Mouse (Mus musculus): ENCODE results near the gene Txnrd3. TPM values are rescaled to one million over a fixed set of nuclear protein-coding genes. Genes with fewer than 3 reads are reported as not detected.
A peak's percentile ranks its signal among the peaks of the same experiment; 100 is the strongest.

Txnrd3 gene
- polyA plus RNA-seq, 1 experiment from 2014 or later, result 11.6 TPM

GRCm38 (mm10) chr6:89658931-89659330 is 15.1 kb downstream of the Txnrd3 start:
- Histone ChIP-seq H3K27me3 (replicated peaks) (no peaks in the 10 kb centered on the region), H3K4me1 (no peaks in the 10 kb centered on the region), H3K4me2 (no peak overlapping the region), H3K9ac (replicated peaks) (no peak overlapping the region), H3K27ac (replicated peaks) (no peak overlapping the region), H3K36me3 (peaks cover 13% of the 10 kb centered on the region), H3K4me3 (replicated peaks) (no peak overlapping the region), H3K9me3 (replicated peaks) (no peaks in the 10 kb centered on the region)
- WGBS, result 89% methylated on average over 6 of the region's 6 CpGs
- no peak for ATAC-seq (ENCODE audit: low FRiP score)

- ATAC-seq (ENCODE audit: low FRiP score), result no peak
- H3K36me3 ChIP-seq, result peaks cover 17% of the 10 kb centered on the region
- no peaks in the 10 kb centered on the region for H3K27me3 ChIP-seq (replicated peaks)
- WGBS, result 43% methylated on average over 7 of the region's 7 CpGs
- H3K4me2 ChIP-seq, result no peak overlapping the region
- no peak overlapping the region for H3K27ac ChIP-seq (replicated peaks)
- H3K4me3 ChIP-seq (replicated peaks), result no peak overlapping the region
- H3K9me3 ChIP-seq (replicated peaks), result no peaks in the 10 kb centered on the region
- H3K9ac ChIP-seq (replicated peaks), result no peak overlapping the region
- no peaks in the 10 kb centered on the region for H3K4me1 ChIP-seq
These were observed 16.1 kb downstream of the Txnrd3 start for GRCm38 (mm10) chr6:89659692-89660423.

GRCm38 (mm10) chr6:89660490-89660889 is 16.7 kb downstream of the Txnrd3 start:
- Histone ChIP-seq H3K4me1 (no peaks in the 10 kb centered on the region), H3K4me2 (no peak overlapping the region), H3K27me3 (replicated peaks) (no peaks in the 10 kb centered on the region), H3K9ac (replicated peaks) (no peak overlapping the region), H3K4me3 (replicated peaks) (no peak overlapping the region), H3K36me3 (peaks cover 20% of the 10 kb centered on the region), H3K27ac (replicated peaks) (no peak overlapping the region), H3K9me3 (replicated peaks) (no peaks in the 10 kb centered on the region)
- no peak for ATAC-seq (ENCODE audit: low FRiP score)
- WGBS, result 56% methylated on average over 1 of the region's 1 CpGs

GRCm38 (mm10) chr6:89662521-89662920 is 18.7 kb downstream of the Txnrd3 start:
- Histone ChIP-seq H3K27me3 (replicated peaks) (no peaks in the 10 kb centered on the region), H3K4me2 (no peak overlapping the region), H3K9me3 (replicated peaks) (no peaks in the 10 kb centered on the region), H3K4me1 (no peaks in the 10 kb centered on the region), H3K36me3 (0 out of 2 replicates have a peak, but pooled peaks cover 13% of the 10 kb centered on the region), H3K4me3 (replicated peaks) (no peak overlapping the region), H3K9ac (replicated peaks) (no peak overlapping the region), H3K27ac (replicated peaks) (no peak overlapping the region)
- WGBS, result 81% methylated on average over 3 of the region's 3 CpGs
- ATAC-seq (ENCODE audit: low FRiP score), result no peak

- no peak overlapping the region for H3K4me2 ChIP-seq
These were observed 21.4 kb downstream of the Txnrd3 start for GRCm38 (mm10) chr6:89665155-89665554.

GRCm38 (mm10) chr6:89665667-89666066 is 21.9 kb downstream of the Txnrd3 start:
- Histone ChIP-seq H3K36me3 (0 out of 2 replicates have a peak, but pooled peaks cover 13% of the 10 kb centered on the region), H3K27ac (replicated peaks) (no peak overlapping the region), H3K4me1 (no peaks in the 10 kb centered on the region), H3K9me3 (replicated peaks) (no peaks in the 10 kb centered on the region), H3K4me2 (no peak overlapping the region), H3K4me3 (replicated peaks) (no peak overlapping the region), H3K27me3 (replicated peaks) (no peaks in the 10 kb centered on the region), H3K9ac (replicated peaks) (no peak overlapping the region)
- no peak for ATAC-seq (ENCODE audit: low FRiP score)
- 85% methylated on average over 7 of the region's 7 CpGs for WGBS

More at GRCm38 (mm10) chr6:89665155-89665554, 21.4 kb downstream of the Txnrd3 start:
- 58% methylated on average over 8 of the region's 8 CpGs for WGBS
- no peak for ATAC-seq (ENCODE audit: low FRiP score)
- 0 out of 2 replicates have a peak, but pooled peaks cover 13% of the 10 kb centered on the region for H3K36me3 ChIP-seq
- H3K27ac ChIP-seq (replicated peaks), result no peak overlapping the region
- H3K9ac ChIP-seq (replicated peaks), result no peak overlapping the region
- H3K9me3 ChIP-seq (replicated peaks), result no peaks in the 10 kb centered on the region
- no peaks in the 10 kb centered on the region for H3K4me1 ChIP-seq
- no peaks in the 10 kb centered on the region for H3K27me3 ChIP-seq (replicated peaks)
- no peak overlapping the region for H3K4me3 ChIP-seq (replicated peaks)

GRCm38 (mm10) chr6:89666976-89667375 is 23.2 kb downstream of the Txnrd3 start:
- ATAC-seq (ENCODE audit: low FRiP score), result no peak
- Histone ChIP-seq H3K9ac (replicated peaks) (no peak overlapping the region), H3K27me3 (replicated peaks) (no peaks in the 10 kb centered on the region), H3K27ac (replicated peaks) (no peak overlapping the region), H3K4me3 (replicated peaks) (no peak overlapping the region), H3K9me3 (replicated peaks) (no peaks in the 10 kb centered on the region), H3K4me2 (no peak overlapping the region), H3K36me3 (0 out of 2 replicates have a peak, but pooled peaks cover 13% of the 10 kb centered on the region), H3K4me1 (no peaks in the 10 kb centered on the region)
- WGBS, result 85% methylated on average over 3 of the region's 3 CpGs

GRCm38 (mm10) chr6:89669556-89669955 is 25.8 kb downstream of the Txnrd3 start:
- no peaks in the 10 kb centered on the region for H3K9me3 ChIP-seq (replicated peaks)
- H3K9ac ChIP-seq (replicated peaks), result no peak overlapping the region
- H3K4me1 ChIP-seq, result no peaks in the 10 kb centered on the region
- H3K4me3 ChIP-seq (replicated peaks), result no peak overlapping the region
- no peak for ATAC-seq (ENCODE audit: low FRiP score)
- no peak overlapping the region for H3K27ac ChIP-seq (replicated peaks)
- WGBS, result 88% methylated on average over 6 of the region's 6 CpGs
- H3K4me2 ChIP-seq, result no peak overlapping the region
- 0 out of 2 replicates have a peak, but pooled peaks cover 6% of the 10 kb centered on the region for H3K36me3 ChIP-seq
- no peaks in the 10 kb centered on the region for H3K27me3 ChIP-seq (replicated peaks)

- no peaks in the 10 kb centered on the region for H3K4me1 ChIP-seq
- no peak overlapping the region for H3K9ac ChIP-seq (replicated peaks)
- no peak overlapping the region for H3K4me2 ChIP-seq
- no peak overlapping the region for H3K4me3 ChIP-seq (replicated peaks)
- no peaks in the 10 kb centered on the region for H3K9me3 ChIP-seq (replicated peaks)
- no peak overlapping the region for H3K27ac ChIP-seq (replicated peaks)
- H3K36me3 ChIP-seq, result peaks cover 6% of the 10 kb centered on the region; the same call in 1 of the 2 replicates
- H3K27me3 ChIP-seq (replicated peaks), result no peaks in the 10 kb centered on the region
- 88% methylated on average over 6 of the region's 6 CpGs for WGBS
- no peak for ATAC-seq (ENCODE audit: low FRiP score)
These were observed 27.6 kb downstream of the Txnrd3 start for GRCm38 (mm10) chr6:89671431-89671830.

GRCm38 (mm10) chr6:89672641-89673040 is 28.9 kb downstream of the Txnrd3 start:
- Histone ChIP-seq H3K4me2 (no peak overlapping the region), H3K4me3 (replicated peaks) (no peak overlapping the region), H3K27ac (replicated peaks) (no peak overlapping the region; the same call in 1 of the 2 replicates), H3K9ac (replicated peaks) (no peak overlapping the region), H3K27me3 (replicated peaks) (no peaks in the 10 kb centered on the region), H3K4me1 (no peaks in the 10 kb centered on the region), H3K9me3 (replicated peaks) (no peaks in the 10 kb centered on the region), H3K36me3 (peaks cover 6% of the 10 kb centered on the region; the same call in 1 of the 2 replicates)
- 89% methylated on average over 7 of the region's 7 CpGs for WGBS
- no peak for ATAC-seq (ENCODE audit: low FRiP score)

GRCm38 (mm10) chr6:89673135-89673780 is 29.5 kb downstream of the Txnrd3 start:
- Histone ChIP-seq H3K27me3 (replicated peaks) (no peaks in the 10 kb centered on the region), H3K4me1 (no peaks in the 10 kb centered on the region), H3K9me3 (replicated peaks) (no peaks in the 10 kb centered on the region), H3K36me3 (peaks cover 6% of the 10 kb centered on the region; the same call in 1 of the 2 replicates), H3K27ac (replicated peaks) (no peak overlapping the region; the same call in 1 of the 2 replicates), H3K4me2 (no peak overlapping the region), H3K4me3 (replicated peaks) (no peak overlapping the region), H3K9ac (replicated peaks) (no peak overlapping the region)
- ATAC-seq (ENCODE audit: low FRiP score), result 0 out of 2 replicates have a peak, but pooled peaks have one; percentile 33
- WGBS, result 76% methylated on average over 11 of the region's 11 CpGs

GRCm38 (mm10) chr6:89678522-89678921 is 34.7 kb downstream of the Txnrd3 start:
- no peak overlapping the region for H3K4me3 ChIP-seq (replicated peaks)
- 69% methylated on average over 4 of the region's 4 CpGs for WGBS

More at GRCm38 (mm10) chr6:89678522-89678921, 34.7 kb downstream of the Txnrd3 start:
- Histone ChIP-seq H3K9ac (replicated peaks) (no peak overlapping the region), H3K27me3 (replicated peaks) (no peaks in the 10 kb centered on the region), H3K4me2 (no peak overlapping the region), H3K36me3 (peaks cover 6% of the 10 kb centered on the region; the same call in 1 of the 2 replicates), H3K27ac (replicated peaks) (no peak overlapping the region), H3K4me1 (peaks cover 9% of the 10 kb centered on the region), H3K9me3 (replicated peaks) (no peaks in the 10 kb centered on the region)
- 0 out of 2 replicates have a peak, but pooled peaks have one; percentile 25 for ATAC-seq (ENCODE audit: low FRiP score)

All from neural tube, embryonic 15.5 days (tissue).